Mouse (Mus musculus) thymus, postnatal 14 days (tissue): ENCODE measurements around the gene Hoxc9.

Source experiments
- DNase-seq: peaks from one replicate; pipeline ENCODE4 v3.0.0; 2021

The Hoxc9 gene

GRCm38 (mm10) chr15:102978615-102979515 lies 2.6 kb downstream of the Hoxc9 start:
- no peak for DNase-seq

GRCm38 (mm10) chr15:102979936-102980335 lies 3.7 kb downstream of the Hoxc9 start:
- DNase-seq: no peak

GRCm38 (mm10) chr15:102980352-102980751 lies 4.1 kb downstream of the Hoxc9 start:
- DNase-seq: no peak

GRCm38 (mm10) chr15:102980912-102981311 lies 4.7 kb downstream of the Hoxc9 start:
- no peak for DNase-seq

- DNase-seq: no peak
Observed at GRCm38 (mm10) chr15:102981379-102982288, 5.4 kb downstream of the Hoxc9 start.

- DNase-seq: no peak
Observed at GRCm38 (mm10) chr15:102983716-102984115, 7.5 kb downstream of the Hoxc9 start.

- DNase-seq: no peak
Observed at GRCm38 (mm10) chr15:102984521-102984920, 8.3 kb downstream of the Hoxc9 start.

- DNase-seq: no peak
Observed at GRCm38 (mm10) chr15:102984925-102985324, 8.7 kb downstream of the Hoxc9 start.

- peak; percentile 75 for DNase-seq
Observed at GRCm38 (mm10) chr15:102987124-102987833, 11.0 kb downstream of the Hoxc9 start.

- DNase-seq: no peak
Observed at GRCm38 (mm10) chr15:102988078-102988477, 11.8 kb downstream of the Hoxc9 start.

GRCm38 (mm10) chr15:102990461-102991397 lies 14.5 kb downstream of the Hoxc9 start, which contains the start of gene Hoxc8:
Gene Hoxc8 (plus strand): TSS chr15:102990607.
- DNase-seq: no peak

GRCm38 (mm10) chr15:102991782-102992181 lies 15.5 kb downstream of the Hoxc9 start:
- no peak for DNase-seq

GRCm38 (mm10) chr15:102992206-102992605 lies 16.0 kb downstream of the Hoxc9 start:
- DNase-seq: no peak

GRCm38 (mm10) chr15:102992863-102993262 lies 16.6 kb downstream of the Hoxc9 start:
- DNase-seq: no peak

- no peak for DNase-seq
Observed at GRCm38 (mm10) chr15:102996548-102996947, 20.3 kb downstream of the Hoxc9 start.

GRCm38 (mm10) chr15:102997431-102997830 lies 21.2 kb downstream of the Hoxc9 start:
- no peak for DNase-seq

GRCm38 (mm10) chr15:102997939-102998355 lies 21.7 kb downstream of the Hoxc9 start, which contains the start of gene Hoxc6:
Gene Hoxc6 (plus strand): TSS chr15:102998257.
- no peak for DNase-seq

GRCm38 (mm10) chr15:102998608-102999182 lies 22.5 kb downstream of the Hoxc9 start:
- no peak for DNase-seq

- DNase-seq: peak; percentile 19
Observed at GRCm38 (mm10) chr15:102999183-102999831, 23.1 kb downstream of the Hoxc9 start.

- no peak for DNase-seq
Observed at GRCm38 (mm10) chr15:102999955-103000354, 23.7 kb downstream of the Hoxc9 start.

GRCm38 (mm10) chr15:103000501-103000901 lies 24.3 kb downstream of the Hoxc9 start:
- no peak for DNase-seq
